Mouse (Mus musculus): Measurements from ENCODE around the gene Itga11.

Gene Itga11

GRCm38 (mm10) chr9:62677641-62678549 lies at the start of gene Itga11:
Gene Itga11, plus strand, starts transcription at chr9:62677826.
- TF ChIP-seq GATA4 (IDR thresholded peaks at IDR 0.05; ENCODE audit: insufficient replicate concordance, low read length) = no peak

GRCm38 (mm10) chr9:62630631-62631240 lies 46.9 kb upstream of the Itga11 start:
- TF ChIP-seq GATA4 (IDR thresholded peaks at IDR 0.05; ENCODE audit: insufficient replicate concordance, low read length) = no peak

GRCm38 (mm10) chr9:62632392-62632791 lies 45.2 kb upstream of the Itga11 start:
- no peak for TF ChIP-seq GATA4 (IDR thresholded peaks at IDR 0.05; ENCODE audit: insufficient replicate concordance, low read length)

GRCm38 (mm10) chr9:62638045-62638444 lies 39.6 kb upstream of the Itga11 start:
- TF ChIP-seq GATA4 (IDR thresholded peaks at IDR 0.05; ENCODE audit: insufficient replicate concordance, low read length) = no peak

GRCm38 (mm10) chr9:62639686-62640085 lies 37.9 kb upstream of the Itga11 start:
- no peak for TF ChIP-seq GATA4 (IDR thresholded peaks at IDR 0.05; ENCODE audit: insufficient replicate concordance, low read length)

- TF ChIP-seq GATA4 (IDR thresholded peaks at IDR 0.05; ENCODE audit: insufficient replicate concordance, low read length) = no peak
Measured at GRCm38 (mm10) chr9:62640188-62640587, 37.4 kb upstream of the Itga11 start.

- TF ChIP-seq GATA4 (IDR thresholded peaks at IDR 0.05; ENCODE audit: insufficient replicate concordance, low read length) = no peak
Measured at GRCm38 (mm10) chr9:62645716-62646400, 31.8 kb upstream of the Itga11 start.

- TF ChIP-seq GATA4 (IDR thresholded peaks at IDR 0.05; ENCODE audit: insufficient replicate concordance, low read length) = no peak
Measured at GRCm38 (mm10) chr9:62646721-62647183, 30.9 kb upstream of the Itga11 start.

GRCm38 (mm10) chr9:62649444-62649843 lies 28.2 kb upstream of the Itga11 start:
- no peak for TF ChIP-seq GATA4 (IDR thresholded peaks at IDR 0.05; ENCODE audit: insufficient replicate concordance, low read length)

GRCm38 (mm10) chr9:62650764-62651163 lies 26.9 kb upstream of the Itga11 start:
- TF ChIP-seq GATA4 (IDR thresholded peaks at IDR 0.05; ENCODE audit: insufficient replicate concordance, low read length) = no peak

- no peak for TF ChIP-seq GATA4 (IDR thresholded peaks at IDR 0.05; ENCODE audit: insufficient replicate concordance, low read length)
Measured at GRCm38 (mm10) chr9:62654336-62654735, 23.3 kb upstream of the Itga11 start.

GRCm38 (mm10) chr9:62658016-62658415 lies 19.6 kb upstream of the Itga11 start:
- no peak for TF ChIP-seq GATA4 (IDR thresholded peaks at IDR 0.05; ENCODE audit: insufficient replicate concordance, low read length)

GRCm38 (mm10) chr9:62659026-62659425 lies 18.6 kb upstream of the Itga11 start:
- no peak for TF ChIP-seq GATA4 (IDR thresholded peaks at IDR 0.05; ENCODE audit: insufficient replicate concordance, low read length)

- no peak for TF ChIP-seq GATA4 (IDR thresholded peaks at IDR 0.05; ENCODE audit: insufficient replicate concordance, low read length)
Measured at GRCm38 (mm10) chr9:62663443-62663842, 14.2 kb upstream of the Itga11 start.

- no peak for TF ChIP-seq GATA4 (IDR thresholded peaks at IDR 0.05; ENCODE audit: insufficient replicate concordance, low read length)
Measured at GRCm38 (mm10) chr9:62664115-62664725, 13.4 kb upstream of the Itga11 start.
